Mouse (Mus musculus) CD4-positive, CD25-positive, alpha-beta regulatory T cell (primary cell): ENCODE measurements around the gene Serpine2. TPM values are rescaled to one million over a fixed set of nuclear protein-coding genes. Genes with fewer than 3 reads are reported as not detected.

Source experiments
- polyA plus RNA-seq: library from polyadenylated mRNA; unstranded; fragments of 100-300 nt; shearing (Covaris generic); gene quantifications from one replicate; pipeline ENCODE4 v1.2.1, GENCODE M21; 2017

The Serpine2 gene
- 2.7 TPM for polyA plus RNA-seq

GRCm38 (mm10) chr1:79861130-79861942 lies at the start of gene Serpine2:
Gene Serpine2 (minus strand): TSS chr1:79861180.

GRCm38 (mm10) chr1:79775927-79776458 lies 85.0 kb downstream of the Serpine2 start, which contains the start of the genes Mrpl44 and Wdfy1:
Gene Mrpl44 (plus strand): TSS chr1:79776018.
Gene Wdfy1 (minus strand): TSS chr1:79776143.

Other genes with a start within 250 kb of the Serpine2 start
- 1.7 TPM for gene Ap1s3, start 189.2 kb downstream of the Serpine2 start, polyA plus RNA-seq
- gene Mrpl44, start 85.2 kb downstream of the Serpine2 start, polyA plus RNA-seq: 37.6 TPM
- gene Wdfy1, start 85.0 kb downstream of the Serpine2 start, polyA plus RNA-seq: 14.7 TPM